Mouse (Mus musculus) heart, embryonic 11.5 days (tissue): Measurements from ENCODE around the gene Olfr287. TPM values are rescaled to one million over a fixed set of nuclear protein-coding genes. Genes with fewer than 3 reads are reported as not detected.

ENCODE experiments used
- ATAC-seq: fragments of 200-750 bp; cut with Nextera tagmentation; replicated peaks from 2 replicates; pipeline ENCODE4 v1.8.0; 2017; ENCODE audit warnings: moderate library complexity; ENCODE audit not compliant: insufficient number of reproducible peaks, low FRiP score, low TSS enrichment
- H3K27ac ChIP-seq: fragments of 300-500 bp; sonication (generic); 2 replicates; pipeline ENCODE4 v1.5.1; 2014; ENCODE audit warnings: mild to moderate bottlenecking, low read depth, low read length
- H3K27me3 ChIP-seq: fragments of 300-500 bp; sonication (generic); 2 replicates; pipeline ENCODE4 v1.6.1; 2014; ENCODE audit warnings: mild to moderate bottlenecking, low read length, mixed read lengths; ENCODE audit not compliant: control insufficient read depth, insufficient read depth
- H3K36me3 ChIP-seq: fragments of 300-500 bp; sonication (generic); 2 replicates; pipeline ENCODE4 v1.6.1; 2014; ENCODE audit warnings: mild to moderate bottlenecking, low read length, moderate library complexity, mixed read lengths; ENCODE audit not compliant: control insufficient read depth, insufficient read depth
- H3K4me1 ChIP-seq: fragments of 300-500 bp; sonication (generic); 2 replicates; pipeline ENCODE4 v1.6.1; 2014; ENCODE audit warnings: low read length; ENCODE audit not compliant: control insufficient read depth, insufficient read depth
- H3K4me2 ChIP-seq: fragments of 300-500 bp; sonication (generic); 2 replicates; pipeline ENCODE4 v1.6.1; 2014; ENCODE audit warnings: mild to moderate bottlenecking, moderate library complexity
- H3K4me3 ChIP-seq: fragments of 300-500 bp; sonication (generic); 2 replicates; pipeline ENCODE4 v1.5.1; 2014; ENCODE audit warnings: low read depth, low read length
- H3K9ac ChIP-seq: fragments of 300-500 bp; sonication (generic); 2 replicates; pipeline ENCODE4 v1.6.1; 2014; ENCODE audit warnings: mild to moderate bottlenecking, low read depth, low read length, moderate library complexity
- H3K9me3 ChIP-seq: fragments of 300-500 bp; sonication (generic); replicated peaks from 2 replicates; pipeline ENCODE4 v1.6.1; 2016; ENCODE audit warnings: low read length; ENCODE audit not compliant: control insufficient read depth
- WGBS: fragments of 180-500 bp; shearing (Covaris S2); extraction: QIAGEN DNeasy Blood & Tissue Kit; methylation state at CpG from one replicate; pipeline ENCODE4 v1.1.7; 2014; ENCODE audit not compliant: insufficient replicate concordance; 5-methylcytosine and 5-hydroxymethylcytosine counted together
- polyA plus RNA-seq: library from polyadenylated mRNA; unstranded; fragments of >200 nt; fragmentation: Nextera tagmentation; extraction: Ambion mirVana; gene quantifications from 2 replicates; pipeline ENCODE4 v1.2.1, GENCODE M21; 2014

Olfr287 gene
- polyA plus RNA-seq, result not detected in 2 replicates

DNA sequence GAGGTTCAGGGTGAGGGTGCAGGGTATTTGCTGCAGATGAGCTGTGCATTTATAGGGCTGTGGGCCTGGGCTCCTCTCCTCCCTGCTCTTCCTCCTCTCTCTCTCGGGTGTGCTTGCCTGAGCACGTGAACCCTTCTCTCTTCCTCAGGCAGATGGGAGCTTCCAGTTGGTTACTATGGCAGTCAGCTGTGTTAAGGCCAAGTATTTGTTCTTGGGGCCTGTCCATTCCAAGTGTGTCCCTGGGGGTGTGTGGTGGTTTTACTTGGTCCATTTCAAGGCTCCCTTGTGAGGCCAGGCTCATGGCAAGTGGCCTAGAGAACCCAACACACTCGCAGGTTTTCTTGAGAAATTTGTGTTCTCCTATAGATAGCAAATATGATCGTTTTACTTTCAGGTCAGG lies at the start of gene Olfr287, which contains the start of gene Gm44579:
Olfr287 (minus strand) TSS at position 180 of the 400 bp plus-strand sequence.
Gm44579 (minus strand) TSS at position 101 of the 400 bp plus-strand sequence.
- Histone ChIP-seq H3K9ac (no peak within 1 kb of the TSS), H3K36me3 (no peaks in the 10 kb centered on the region), H3K4me3 (no peak within 1 kb of the TSS), H3K27me3 (no peaks in the 10 kb centered on the region; the same call in 1 of the 2 replicates), H3K27ac (no peak within 1 kb of the TSS), H3K4me2 (no peak within 1 kb of the TSS), H3K9me3 (no peaks in the 10 kb centered on the region), H3K4me1 (no peaks in the 10 kb centered on the region)
- ATAC-seq, result no peak
- WGBS, result 76% methylated on average over 4 of the region's 4 CpGs

- 76% methylated on average over 7 of the region's 7 CpGs for WGBS
- ATAC-seq, result no peak
- no peaks in the 10 kb centered on the region for H3K27me3 ChIP-seq
- no peak overlapping the region for H3K4me2 ChIP-seq
- H3K36me3 ChIP-seq, result no peaks in the 10 kb centered on the region
- H3K9ac ChIP-seq, result no peak overlapping the region
- H3K27ac ChIP-seq, result no peak overlapping the region
- no peaks in the 10 kb centered on the region for H3K4me1 ChIP-seq
- H3K9me3 ChIP-seq, result no peaks in the 10 kb centered on the region
- H3K4me3 ChIP-seq, result no peak overlapping the region
Measured at GRCm38 (mm10) chr15:98257776-98258175, 36.9 kb upstream of the Olfr287 start.

- Histone ChIP-seq H3K4me2 (no peak within 1 kb of the TSS), H3K36me3 (no peaks in the 10 kb centered on the region), H3K27me3 (no peaks in the 10 kb centered on the region), H3K9me3 (no peaks in the 10 kb centered on the region), H3K27ac (no peak within 1 kb of the TSS), H3K9ac (no peak within 1 kb of the TSS), H3K4me3 (no peak within 1 kb of the TSS), H3K4me1 (no peaks in the 10 kb centered on the region)
- no peak for ATAC-seq
- 76% methylated on average over 8 of the region's 8 CpGs for WGBS
Measured at GRCm38 (mm10) chr15:98257193-98257592, 36.3 kb upstream of the Olfr287 start, which contains the start of gene H1fnt. H1fnt (minus strand) TSS chr15:98257293.

GRCm38 (mm10) chr15:98256271-98256670 lies 35.4 kb upstream of the Olfr287 start:
- Histone ChIP-seq H3K4me3 (no peak overlapping the region), H3K27me3 (no peaks in the 10 kb centered on the region), H3K4me1 (no peaks in the 10 kb centered on the region), H3K9me3 (no peaks in the 10 kb centered on the region), H3K9ac (no peak overlapping the region), H3K36me3 (no peaks in the 10 kb centered on the region), H3K27ac (no peak overlapping the region), H3K4me2 (no peak overlapping the region)
- no peak for ATAC-seq
- WGBS, result 88% methylated on average over 13 of the region's 13 CpGs

DNA sequence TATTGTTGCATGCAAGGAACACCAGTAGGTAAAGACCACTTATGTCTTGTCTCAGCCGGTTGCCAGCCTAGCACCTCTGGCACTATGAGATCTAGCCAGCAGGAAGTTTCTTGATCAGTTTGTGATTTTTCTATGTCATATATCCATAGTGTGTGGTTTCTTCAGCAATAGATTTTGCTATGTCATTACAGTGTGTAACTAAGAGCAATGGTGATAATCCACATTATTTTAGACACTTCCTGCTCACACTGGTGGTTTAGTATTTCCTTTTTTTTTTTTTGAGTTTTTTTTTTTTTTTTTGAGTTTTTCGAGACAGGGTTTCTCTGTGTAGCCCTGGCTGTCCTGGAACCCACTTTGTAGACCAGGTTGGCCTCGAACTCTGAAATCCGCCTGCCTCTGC lies 14.6 kb upstream of the Olfr287 start:
- Histone ChIP-seq H3K4me3 (no peak overlapping the region), H3K27me3 (no peaks in the 10 kb centered on the region), H3K36me3 (no peaks in the 10 kb centered on the region), H3K4me2 (no peak overlapping the region), H3K27ac (no peak overlapping the region), H3K9ac (no peak overlapping the region), H3K9me3 (no peaks in the 10 kb centered on the region), H3K4me1 (no peaks in the 10 kb centered on the region)
- ATAC-seq, result no peak
- WGBS, result 79% methylated on average over 4 of the region's 4 CpGs

DNA sequence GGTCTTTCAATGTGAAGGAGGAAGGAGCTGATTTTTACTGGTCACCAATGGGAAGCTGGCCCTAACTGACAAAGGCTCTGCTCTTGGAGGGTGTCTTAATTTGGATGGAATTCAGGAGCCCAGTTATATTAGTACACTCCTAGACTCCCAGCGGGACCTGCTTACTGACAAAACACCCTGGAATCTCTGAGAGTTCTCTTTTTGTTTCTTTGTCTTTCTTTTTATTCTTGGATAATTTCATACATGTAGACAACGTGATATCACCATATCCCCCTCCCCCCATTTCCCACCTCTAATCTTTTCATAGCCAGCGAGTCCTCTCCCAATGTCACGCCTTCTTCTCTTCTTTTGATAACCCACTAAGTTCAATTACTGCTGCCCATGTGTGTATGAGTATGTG lies 13.5 kb upstream of the Olfr287 start, which contains the start of gene Olfr286:
Olfr286 (minus strand) TSS at position 101 of the 400 bp plus-strand sequence.
- 80% methylated on average over 4 of the region's 4 CpGs for WGBS
- H3K27ac ChIP-seq, result no peak within 1 kb of the TSS

DNA sequence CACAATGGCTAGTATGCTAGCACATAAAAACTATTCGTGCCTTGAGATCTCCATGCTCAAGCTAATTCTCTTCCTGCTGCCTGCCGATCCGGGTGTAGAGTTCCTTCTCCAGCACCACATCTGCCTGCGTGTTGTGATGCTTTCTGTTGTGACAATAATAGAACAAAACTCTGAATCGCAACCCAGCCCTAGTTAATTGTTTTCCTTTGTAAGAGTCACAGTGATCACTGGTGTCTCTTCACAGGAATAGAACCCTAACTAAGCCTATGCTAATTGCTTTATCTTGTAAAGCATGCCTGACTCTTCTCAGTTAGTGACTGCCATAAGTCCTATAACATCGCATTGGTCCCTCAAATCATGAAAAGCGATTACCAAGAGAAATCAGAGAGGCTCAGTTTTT lies 5.2 kb upstream of the Olfr287 start:
- WGBS, result 64% methylated on average over 7 of the region's 7 CpGs
- no peaks in the 10 kb centered on the region for H3K36me3 ChIP-seq
- H3K9ac ChIP-seq, result no peak overlapping the region
- no peaks in the 10 kb centered on the region for H3K9me3 ChIP-seq
- no peak overlapping the region for H3K4me2 ChIP-seq
- H3K4me1 ChIP-seq, result no peaks in the 10 kb centered on the region
- ATAC-seq, result no peak
- H3K27me3 ChIP-seq, result no peaks in the 10 kb centered on the region; the same call in 1 of the 2 replicates
- H3K27ac ChIP-seq, result no peak overlapping the region
- no peak overlapping the region for H3K4me3 ChIP-seq

More for the DNA sequence above, 13.5 kb upstream of the Olfr287 start, which contains the start of gene Olfr286:
- Histone ChIP-seq H3K27me3 (no peaks in the 10 kb centered on the region), H3K4me2 (no peak within 1 kb of the TSS), H3K4me3 (no peak within 1 kb of the TSS), H3K4me1 (no peaks in the 10 kb centered on the region), H3K9me3 (no peaks in the 10 kb centered on the region), H3K9ac (no peak within 1 kb of the TSS), H3K36me3 (no peaks in the 10 kb centered on the region)
- ATAC-seq, result no peak

DNA sequence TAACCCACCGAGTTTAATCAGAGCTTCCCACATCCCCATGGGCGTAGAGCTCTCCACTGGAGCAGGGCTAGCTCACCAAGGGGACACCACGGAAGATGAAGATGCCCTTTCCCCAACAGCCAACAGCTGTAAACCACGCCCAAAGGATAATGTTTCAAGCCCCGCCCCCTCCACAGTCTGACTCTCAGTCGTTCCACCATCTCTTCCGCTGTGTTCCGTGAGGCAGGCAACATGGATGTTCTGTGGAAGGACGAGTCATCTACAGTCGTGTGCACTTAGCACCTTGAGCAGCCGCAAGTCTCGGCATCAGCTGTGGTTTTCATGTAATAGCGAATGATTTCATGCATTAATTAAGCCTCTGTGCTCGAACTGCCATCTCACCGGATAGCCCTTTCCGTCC lies 4.8 kb upstream of the Olfr287 start:
- H3K27ac ChIP-seq, result no peak overlapping the region

GRCm38 (mm10) chr15:98222377-98222776 lies 1.5 kb upstream of the Olfr287 start:
- H3K9me3 ChIP-seq, result no peaks in the 10 kb centered on the region
- H3K4me1 ChIP-seq, result no peaks in the 10 kb centered on the region
- no peaks in the 10 kb centered on the region; the same call in 1 of the 2 replicates for H3K27me3 ChIP-seq
- H3K4me3 ChIP-seq, result no peak overlapping the region
- no peak overlapping the region for H3K27ac ChIP-seq
- H3K36me3 ChIP-seq, result no peaks in the 10 kb centered on the region
- ATAC-seq, result no peak
- no peak overlapping the region for H3K4me2 ChIP-seq
- H3K9ac ChIP-seq, result no peak overlapping the region

More for the DNA sequence above, 4.8 kb upstream of the Olfr287 start:
- no peak; the same call in 1 of the 2 replicates for ATAC-seq
- Histone ChIP-seq H3K4me3 (no peak overlapping the region), H3K36me3 (no peaks in the 10 kb centered on the region), H3K4me2 (no peak overlapping the region), H3K4me1 (no peaks in the 10 kb centered on the region), H3K9ac (no peak overlapping the region), H3K27me3 (no peaks in the 10 kb centered on the region; the same call in 1 of the 2 replicates), H3K9me3 (no peaks in the 10 kb centered on the region)
- WGBS, result 40% methylated on average over 16 of the region's 16 CpGs
